Mouse (Mus musculus): ENCODE measurements around the gene Iqgap1.

DNA sequence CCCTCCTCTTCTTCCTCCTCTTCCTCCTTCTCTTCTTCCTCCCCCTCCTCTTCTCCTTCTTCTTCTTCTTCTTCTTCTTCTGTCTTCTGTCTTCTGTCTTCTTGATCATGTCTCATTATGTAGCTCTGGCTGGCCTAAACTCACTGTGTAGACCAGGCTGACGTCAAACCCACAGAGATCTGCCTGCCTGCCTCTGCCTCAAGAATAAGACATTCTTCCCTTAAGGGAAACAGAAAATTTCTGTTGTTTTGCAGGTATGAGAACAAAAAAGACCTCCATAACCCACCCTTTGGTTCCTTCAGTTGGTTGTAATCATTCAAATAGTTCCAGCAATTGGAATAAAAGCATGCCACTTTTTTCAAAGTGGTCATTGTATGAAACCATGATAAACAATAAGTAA, 38.4 kb upstream of the Iqgap1 start:
- TF ChIP-seq POLR2A (IDR thresholded peaks at IDR 0.05; ENCODE audit: low read depth, low read length) = no peak
- TF ChIP-seq CTCF (IDR thresholded peaks at IDR 0.05; ENCODE audit: borderline replicate concordance, insufficient read depth, low read length) = no peak
